Mouse (Mus musculus) forebrain, embryonic 16.5 days (tissue): ENCODE measurements around the gene Hcn2. TPM values are rescaled to one million over a fixed set of nuclear protein-coding genes. Genes with fewer than 3 reads are reported as not detected.
"Not testable (repeated sequence)": the region's sequence is repeated elsewhere in the genome, so short reads cannot be mapped to it uniquely, and the experiment has no call there.

ENCODE experiments used
- ATAC-seq: fragments of 200-750 bp; cut with Nextera tagmentation; 2 replicates; pipeline ENCODE4 v1.8.0; 2017; ENCODE audit warnings: mild to moderate bottlenecking, moderate library complexity
- H3K27ac ChIP-seq: fragments of 300-500 bp; sonication (generic); 2 replicates; pipeline ENCODE4 v1.5.1; 2014; ENCODE audit warnings: low read length, control low read depth
- H3K27me3 ChIP-seq: fragments of 300-500 bp; sonication (generic); replicated peaks from 2 replicates; pipeline ENCODE4 v1.6.1; 2014; ENCODE audit warnings: low read length; ENCODE audit not compliant: control insufficient read depth, insufficient read depth
- H3K36me3 ChIP-seq: fragments of 300-500 bp; sonication (generic); 2 replicates; pipeline ENCODE4 v1.6.1; 2014; ENCODE audit not compliant: control insufficient read depth, insufficient read depth
- H3K4me1 ChIP-seq: fragments of 300-500 bp; sonication (generic); replicated peaks from 2 replicates; pipeline ENCODE4 v1.6.1; 2014; ENCODE audit warnings: low read length; ENCODE audit not compliant: control insufficient read depth, insufficient read depth
- H3K4me2 ChIP-seq: fragments of 300-500 bp; sonication (generic); 2 replicates; pipeline ENCODE4 v1.6.1; 2014; ENCODE audit warnings: mild to moderate bottlenecking, low read length, control low read depth
- H3K4me3 ChIP-seq: fragments of 300-500 bp; sonication (generic); replicated peaks from 2 replicates; pipeline ENCODE4 v1.5.1; 2014; ENCODE audit warnings: mild to moderate bottlenecking, low read length, control low read depth
- H3K9ac ChIP-seq: fragments of 300-500 bp; sonication (generic); replicated peaks from 2 replicates; pipeline ENCODE4 v1.6.1; 2014; ENCODE audit warnings: low read depth, low read length, control low read depth
- H3K9me3 ChIP-seq: fragments of 300-500 bp; sonication (generic); 2 replicates; pipeline ENCODE4 v1.6.1; 2016; ENCODE audit warnings: low read length; ENCODE audit not compliant: control insufficient read depth
- WGBS: fragments of 180-500 bp; shearing (Covaris S2); extraction: QIAGEN DNeasy Blood & Tissue Kit; methylation state at CpG from one replicate; pipeline ENCODE4 v1.1.7; 2014; 5-methylcytosine and 5-hydroxymethylcytosine counted together
- polyA plus RNA-seq: library from polyadenylated mRNA; unstranded; fragments of >200 nt; fragmentation: Nextera tagmentation; extraction: Ambion mirVana; gene quantifications from 2 replicates; pipeline ENCODE4 v1.2.1, GENCODE M21; 2015

The Hcn2 gene
- polyA plus RNA-seq, 1 experiment from 2014 or later = 0.52 TPM

DNA sequence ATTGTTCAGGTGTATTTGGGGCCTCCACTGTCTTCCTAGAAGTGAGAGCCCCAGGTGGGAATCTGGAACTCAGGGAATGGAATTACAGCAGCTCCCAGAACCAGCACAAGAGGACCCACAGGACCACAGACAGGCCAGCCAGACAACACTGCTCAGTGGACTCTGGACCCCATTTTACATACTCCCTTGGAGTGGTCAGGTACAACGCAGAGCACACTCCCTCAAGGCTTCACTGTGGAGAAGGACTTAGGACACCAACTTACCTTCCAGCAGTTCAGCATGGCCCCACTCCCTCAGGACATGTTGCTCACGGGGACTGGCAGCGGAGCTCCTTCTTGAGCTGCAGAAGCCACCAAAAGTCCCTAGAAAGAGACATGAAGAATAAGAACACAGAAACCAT lies 29.0 kb downstream of the Hcn2 start:
- Histone ChIP-seq H3K4me3 (peak overlapping the region; percentile 73; the same call in 1 of the 2 replicates), H3K4me2 (peak overlapping the region; percentile 56), H3K36me3 (peaks cover 24% of the 10 kb centered on the region), H3K27me3 (no peaks in the 10 kb centered on the region), H3K9ac (no peak overlapping the region), H3K4me1 (peaks cover 10% of the 10 kb centered on the region), H3K27ac (no peak overlapping the region), H3K9me3 (peaks cover 2% of the 10 kb centered on the region)
- WGBS = 93% methylated on average over 3 of the region's 3 CpGs
- no peak for ATAC-seq

DNA sequence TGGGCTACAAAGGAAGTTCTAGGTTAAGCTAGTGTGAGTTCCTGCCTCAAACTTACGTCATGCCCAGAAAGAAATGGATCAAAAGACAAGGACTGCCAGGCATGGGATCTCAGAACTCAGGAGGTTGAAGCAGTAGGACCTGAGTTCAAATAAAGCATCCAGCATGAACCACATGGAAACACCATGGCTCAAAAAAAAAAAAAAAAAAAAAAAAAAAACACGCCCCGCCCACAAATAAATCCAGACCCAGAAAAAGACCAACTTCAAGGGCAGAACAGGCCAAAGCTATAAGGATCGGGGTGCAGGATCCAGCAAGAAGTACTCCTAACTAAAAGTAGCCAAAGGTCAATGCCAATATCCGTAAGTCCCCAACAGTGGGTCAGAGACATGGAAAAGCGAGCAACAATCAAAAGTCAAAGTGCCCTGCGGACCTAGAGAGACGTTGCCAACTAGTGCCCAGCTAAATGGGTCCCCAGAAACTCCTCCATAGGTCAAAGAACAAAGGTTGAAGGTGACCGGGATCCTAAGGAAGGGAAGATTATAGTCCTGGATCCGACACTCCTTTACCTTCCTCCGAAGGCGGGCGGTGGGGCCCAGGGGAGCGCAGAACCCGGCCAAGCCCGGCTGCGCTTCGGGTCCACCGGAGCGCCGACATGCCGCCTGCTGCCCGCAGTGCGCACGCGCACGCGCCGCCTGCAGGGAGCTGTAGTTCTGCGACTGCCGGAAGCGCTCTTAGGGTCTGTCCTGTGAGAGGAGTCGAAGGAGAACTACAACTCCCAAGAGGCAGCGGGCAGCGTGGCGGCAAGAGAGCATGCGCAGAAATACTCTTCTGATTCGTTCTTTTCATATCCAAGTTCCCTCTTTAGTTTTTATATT lies 29.7 kb downstream of the Hcn2 start, which contains the start of gene Polrmt:
Gene Polrmt, minus strand, starts transcription at position 684 of the 876 bp plus-strand sequence.
- peaks cover 10% of the 10 kb centered on the region for H3K4me1 ChIP-seq
- H3K27me3 ChIP-seq = no peaks in the 10 kb centered on the region
- H3K4me2 ChIP-seq = peak within 1 kb of the TSS; percentile 56
- WGBS = 3% methylated on average over 38 of the region's 38 CpGs
- H3K36me3 ChIP-seq = peaks cover 16% of the 10 kb centered on the region
- peak within 1 kb of the TSS; percentile 73 for H3K4me3 ChIP-seq
- peak; percentile 99 for ATAC-seq
- peak within 1 kb of the TSS; percentile 74 for H3K9ac ChIP-seq
- no peaks in the 10 kb centered on the region for H3K9me3 ChIP-seq
- H3K27ac ChIP-seq = no peak within 1 kb of the TSS

DNA sequence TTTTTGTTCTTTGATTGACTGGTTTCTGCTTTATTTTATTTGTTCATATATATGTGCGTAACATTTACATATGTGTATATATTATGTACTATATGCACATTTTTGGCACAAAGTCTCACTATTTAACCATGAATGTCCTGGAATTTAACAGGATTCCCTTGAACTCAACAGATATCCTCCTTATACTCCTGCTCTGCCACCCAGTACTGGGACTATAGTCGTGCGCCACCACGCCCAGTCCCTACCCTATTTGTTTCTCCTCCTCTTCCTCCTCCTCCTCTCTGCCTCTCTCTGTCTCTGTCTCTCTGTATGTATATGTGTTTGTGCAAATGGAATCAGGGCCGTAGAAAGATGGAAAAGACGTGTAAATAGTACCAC lies 30.3 kb downstream of the Hcn2 start:
- WGBS = 23% methylated on average over 6 of the region's 6 CpGs
- ATAC-seq = peak; percentile 62
- H3K4me3 ChIP-seq = peak overlapping the region; percentile 12

DNA sequence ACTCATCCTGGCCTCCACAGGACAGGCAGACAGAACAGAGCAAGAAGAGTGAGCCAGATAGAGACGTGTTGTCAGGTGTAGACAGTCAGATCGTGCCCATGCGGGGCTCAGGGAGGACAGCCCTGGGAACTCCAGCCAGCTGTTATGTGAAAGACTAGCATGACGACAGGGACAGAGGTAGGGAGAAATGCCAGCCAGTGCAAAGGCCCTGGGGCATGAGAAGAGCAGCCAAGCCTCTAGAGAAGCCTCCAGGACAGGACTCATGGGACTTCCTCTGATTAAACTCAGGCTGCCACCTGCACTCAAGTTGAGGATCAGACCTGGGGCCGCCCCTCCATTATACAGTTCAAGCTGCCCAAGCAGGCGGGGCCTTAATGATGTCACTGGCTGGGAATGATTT lies 32.1 kb downstream of the Hcn2 start:
- Histone ChIP-seq H3K4me1 (peaks cover 10% of the 10 kb centered on the region), H3K27ac (no peak overlapping the region), H3K36me3 (no peaks in the 10 kb centered on the region; the same call in 1 of the 2 replicates), H3K27me3 (no peaks in the 10 kb centered on the region), H3K4me2 (no peak overlapping the region), H3K9ac (no peak overlapping the region), H3K4me3 (no peak overlapping the region), H3K9me3 (no peaks in the 10 kb centered on the region)
- WGBS = 80% methylated on average over 6 of the region's 6 CpGs
- ATAC-seq = no peak

More for the DNA sequence above, 30.3 kb downstream of the Hcn2 start:
- Histone ChIP-seq H3K9ac (0 out of 2 replicates have a peak overlapping the region, but pooled peaks have one; percentile 15), H3K4me1 (peaks cover 10% of the 10 kb centered on the region), H3K27me3 (no peaks in the 10 kb centered on the region), H3K27ac (no peak overlapping the region), H3K4me2 (peak overlapping the region; percentile 55), H3K36me3 (peaks cover 11% of the 10 kb centered on the region; the same call in 1 of the 2 replicates), H3K9me3 (no peaks in the 10 kb centered on the region)

DNA sequence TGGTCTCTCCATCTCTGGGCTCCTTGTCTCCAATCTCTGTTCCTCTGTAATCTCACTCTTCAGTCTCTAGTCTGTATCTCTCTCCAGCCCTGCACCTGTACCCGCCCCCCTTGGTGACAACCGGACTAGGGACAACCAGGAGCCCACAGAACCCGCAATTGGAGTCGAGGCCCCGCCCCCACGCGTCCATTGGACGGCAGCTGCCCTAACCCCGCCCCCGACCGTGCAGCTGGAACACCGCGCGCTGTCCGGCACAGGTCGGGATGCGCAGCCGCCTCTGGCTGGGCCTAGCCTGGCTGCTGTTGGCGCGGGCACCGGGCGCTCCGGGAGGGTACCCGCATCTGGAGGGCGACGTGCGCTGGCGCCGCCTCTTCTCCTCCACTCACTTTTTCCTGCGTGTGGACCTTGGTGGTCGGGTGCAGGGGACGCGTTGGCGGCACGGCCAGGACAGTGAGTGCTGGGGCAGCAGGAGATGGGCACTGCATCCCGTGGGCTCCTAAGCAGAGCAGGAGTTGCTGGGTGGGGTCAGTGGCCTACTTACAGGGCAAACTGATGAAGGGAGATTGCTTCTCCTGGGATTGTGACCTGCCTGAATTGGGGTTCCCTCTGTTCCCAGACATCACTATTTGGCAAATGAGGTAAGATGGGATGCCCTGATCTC lies 38.6 kb downstream of the Hcn2 start, which contains the start of gene Fgf22:
Gene Fgf22, plus strand, starts transcription at position 221 of the 661 bp plus-strand sequence.
- peak within 1 kb of the TSS; percentile 57 for H3K4me2 ChIP-seq
- no peaks in the 10 kb centered on the region for H3K27me3 ChIP-seq
- peaks cover 16% of the 10 kb centered on the region for H3K36me3 ChIP-seq
- H3K27ac ChIP-seq = no peak within 1 kb of the TSS
- peaks cover 6% of the 10 kb centered on the region; the same call in 1 of the 2 replicates for H3K4me1 ChIP-seq
- peak; percentile 64 for ATAC-seq
- H3K4me3 ChIP-seq = peak within 1 kb of the TSS; percentile 36
- H3K9ac ChIP-seq = peak within 1 kb of the TSS; percentile 5
- WGBS = under 1% methylated on average over 36 of the region's 36 CpGs
- no peaks in the 10 kb centered on the region for H3K9me3 ChIP-seq

DNA sequence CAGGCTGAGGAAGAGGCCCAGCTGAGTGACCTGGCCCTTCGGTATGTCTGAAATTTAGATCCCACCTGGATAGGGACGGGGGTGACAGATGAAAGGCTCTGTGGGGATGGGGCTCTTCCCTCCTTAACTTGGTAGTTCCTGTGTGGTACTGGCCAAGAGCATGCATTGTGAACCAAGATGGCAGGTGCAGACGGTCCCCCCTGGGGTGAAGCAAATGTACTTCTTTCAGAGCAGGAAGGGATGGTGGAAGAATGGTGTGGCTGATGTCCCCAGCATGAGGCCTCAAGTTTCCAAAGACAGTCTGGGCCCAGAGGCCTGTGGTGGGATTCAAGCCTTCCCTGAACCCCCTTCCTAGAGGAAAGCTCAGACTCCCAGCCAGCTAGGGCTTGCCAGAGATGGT lies 39.4 kb downstream of the Hcn2 start:
- Histone ChIP-seq H3K9ac (no peak overlapping the region), H3K9me3 (no peaks in the 10 kb centered on the region), H3K4me2 (no peak overlapping the region), H3K27ac (no peak overlapping the region), H3K4me1 (peaks cover 6% of the 10 kb centered on the region; the same call in 1 of the 2 replicates), H3K4me3 (no peak overlapping the region), H3K36me3 (peaks cover 20% of the 10 kb centered on the region), H3K27me3 (no peaks in the 10 kb centered on the region)
- no peak for ATAC-seq
- 91% methylated on average over 3 of the region's 3 CpGs for WGBS

DNA sequence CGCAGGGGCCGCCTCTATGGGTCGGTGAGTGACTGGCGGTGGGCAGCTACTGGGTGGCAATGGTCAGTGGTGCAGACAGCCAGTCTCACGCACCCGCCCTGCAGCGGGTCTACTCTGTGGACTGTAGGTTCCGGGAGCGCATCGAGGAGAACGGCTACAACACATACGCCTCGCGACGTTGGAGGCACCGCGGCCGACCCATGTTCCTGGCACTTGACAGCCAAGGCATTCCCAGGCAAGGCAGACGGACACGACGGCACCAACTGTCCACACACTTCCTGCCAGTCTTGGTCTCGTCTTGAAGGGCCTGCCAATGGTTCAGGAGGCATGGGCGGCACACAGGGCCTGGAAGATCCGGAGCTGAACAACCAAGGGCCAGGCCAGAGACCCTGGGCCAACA lies 40.2 kb downstream of the Hcn2 start:
- no peak overlapping the region for H3K4me2 ChIP-seq
- no peak overlapping the region for H3K9ac ChIP-seq
- peaks cover 28% of the 10 kb centered on the region for H3K36me3 ChIP-seq
- H3K27me3 ChIP-seq = no peaks in the 10 kb centered on the region
- ATAC-seq = no peak
- no peak overlapping the region for H3K27ac ChIP-seq
- no peak overlapping the region for H3K4me3 ChIP-seq
- H3K9me3 ChIP-seq = no peaks in the 10 kb centered on the region
- WGBS = 88% methylated on average over 24 of the region's 24 CpGs
- H3K4me1 ChIP-seq = peaks cover 6% of the 10 kb centered on the region; the same call in 1 of the 2 replicates

DNA sequence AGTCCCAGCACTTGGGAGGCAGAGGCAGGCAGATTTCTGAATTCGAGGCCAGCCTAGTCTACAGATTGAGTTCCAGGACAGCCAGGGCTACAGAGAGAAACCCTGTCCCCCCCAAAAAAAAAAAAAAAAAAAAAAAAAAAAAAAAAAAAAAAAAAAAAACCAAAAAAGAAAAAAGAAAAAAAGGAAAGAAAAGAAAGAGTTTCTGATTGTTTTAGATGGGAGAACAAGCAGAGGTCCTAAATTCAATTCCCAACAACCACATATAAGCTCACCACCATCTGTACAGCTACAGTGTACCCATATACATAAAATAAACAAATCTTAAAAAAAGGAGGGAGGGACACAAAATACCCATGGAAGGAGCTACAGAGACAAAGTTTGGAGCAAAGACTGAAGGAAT lies 43.2 kb downstream of the Hcn2 start:
- 100% methylated on average over 1 of the region's 1 CpGs for WGBS
- not testable (repeated sequence) for ATAC-seq, H3K4me3 ChIP-seq, H3K9ac ChIP-seq, H3K9me3 ChIP-seq, H3K27me3 ChIP-seq, H3K27ac ChIP-seq, H3K4me1 ChIP-seq, H3K4me2 ChIP-seq
- peaks cover 31% of the 10 kb centered on the region for H3K36me3 ChIP-seq

DNA sequence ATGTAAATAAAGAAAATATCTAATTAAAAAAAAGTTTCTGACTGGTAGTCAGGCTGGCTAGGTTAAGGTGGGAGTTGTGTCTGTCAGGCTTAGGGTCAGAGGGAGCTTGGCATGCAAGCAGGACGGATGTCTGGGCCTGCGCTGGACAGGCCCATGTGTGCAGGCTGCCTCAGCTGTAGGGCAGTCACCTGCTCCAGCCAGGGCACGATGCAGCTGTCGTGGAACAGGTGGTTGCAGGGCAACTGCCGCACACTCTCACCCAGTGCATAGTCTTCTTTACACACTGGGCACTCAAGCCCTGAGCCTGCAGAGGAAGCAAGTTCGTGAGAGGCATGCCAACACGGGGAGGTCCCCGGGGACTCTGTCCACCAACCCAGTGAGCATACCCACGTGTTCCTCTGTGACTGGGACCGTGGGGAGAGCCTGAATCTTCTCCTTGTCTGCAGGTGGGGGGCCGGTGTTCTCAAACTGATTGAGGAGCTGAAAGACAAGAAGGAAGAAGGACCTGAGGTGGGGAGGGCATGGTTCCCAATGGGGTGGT lies 44.2 kb downstream of the Hcn2 start:
- H3K4me3 ChIP-seq = no peak overlapping the region
- H3K27ac ChIP-seq = no peak overlapping the region
- no peaks in the 10 kb centered on the region for H3K27me3 ChIP-seq
- ATAC-seq = no peak
- peaks cover 13% of the 10 kb centered on the region for H3K4me1 ChIP-seq
- H3K9me3 ChIP-seq = no peaks in the 10 kb centered on the region
- H3K9ac ChIP-seq = no peak overlapping the region
- WGBS = 98% methylated on average over 11 of the region's 11 CpGs
- H3K36me3 ChIP-seq = peaks cover 31% of the 10 kb centered on the region
- H3K4me2 ChIP-seq = no peak overlapping the region
